Mouse (Mus musculus): Measurements from ENCODE around the gene Ptpn23. TPM values are rescaled to one million over a fixed set of nuclear protein-coding genes. Genes with fewer than 3 reads are reported as not detected.

Ptpn23 gene
- total RNA-seq (2018; cell fraction: chromatin; rRNA removed), result 100 to 1,000 TPM; 113 to 842 (median 230) TPM
- total RNA-seq (2018; cell fraction: cytosol; rRNA removed), result 100 to 1,000 TPM in 2 of 26 experiments, 10 to 100 TPM in 24; 29.9 to 104 (median 40.6) TPM
- 100 to 1,000 TPM in 21 of 26 experiments, 10 to 100 TPM in 5; 68.1 to 507 (median 172) TPM for total RNA-seq (2018; cell fraction: nucleus; rRNA removed)
- polyA plus RNA-seq (2018), result 24.2 to 31.4 TPM (median 26.4 TPM) in 3 replicates

GRCm38 (mm10) chr9:110408099-110408773, at the start of gene Ptpn23:
Ptpn23 (minus strand) TSS chr9:110408213.
- Histone ChIP-seq H3K27ac (peak within 1 kb of the TSS; percentile 79), H3K4me3 (ENCODE audit: inconsistent target) (peak within 1 kb of the TSS; percentile 98), H3K79me2 (ENCODE audit: inconsistent target) (peaks cover 46% of the 10 kb centered on the region), H3K36me3 (ENCODE audit: inconsistent target) (no peaks in the 10 kb centered on the region)
- under 1% methylated on average over 39 of the region's 39 CpGs for WGBS (ENCODE audit: missing documents)

GRCm38 (mm10) chr9:110452523-110452922, 44.5 kb upstream of the Ptpn23 start:
- Histone ChIP-seq H3K27ac (peak overlapping the region; percentile 48), H3K36me3 (ENCODE audit: inconsistent target) (peaks cover 22% of the 10 kb centered on the region; the same call in 1 of the 2 replicates), H3K4me3 (ENCODE audit: inconsistent target) (no peak overlapping the region), H3K79me2 (ENCODE audit: inconsistent target) (peaks cover 17% of the 10 kb centered on the region; the same call in 1 of the 2 replicates)
- WGBS (ENCODE audit: missing documents), result 17% methylated on average over 2 of the region's 3 CpGs

GRCm38 (mm10) chr9:110448857-110449617, 41.0 kb upstream of the Ptpn23 start:
- 30% methylated on average over 7 of the region's 11 CpGs for WGBS (ENCODE audit: missing documents)
- no peaks in the 10 kb centered on the region for H3K79me2 ChIP-seq (ENCODE audit: inconsistent target)
- H3K4me3 ChIP-seq (ENCODE audit: inconsistent target), result no peak overlapping the region
- no peak overlapping the region for H3K27ac ChIP-seq
- H3K36me3 ChIP-seq (ENCODE audit: inconsistent target), result peaks cover 40% of the 10 kb centered on the region; the same call in 1 of the 2 replicates

GRCm38 (mm10) chr9:110448356-110448755, 40.3 kb upstream of the Ptpn23 start:
- no peaks in the 10 kb centered on the region for H3K79me2 ChIP-seq (ENCODE audit: inconsistent target)
- 87% methylated on average over 15 of the region's 15 CpGs for WGBS (ENCODE audit: missing documents)
- H3K4me3 ChIP-seq (ENCODE audit: inconsistent target), result no peak overlapping the region
- peaks cover 47% of the 10 kb centered on the region; the same call in 1 of the 2 replicates for H3K36me3 ChIP-seq (ENCODE audit: inconsistent target)
- no peak overlapping the region for H3K27ac ChIP-seq

- H3K27ac ChIP-seq, result no peak overlapping the region
- H3K4me3 ChIP-seq (ENCODE audit: inconsistent target), result no peak overlapping the region
- WGBS (ENCODE audit: missing documents), result 32% methylated on average over 6 of the region's 6 CpGs
Observed at GRCm38 (mm10) chr9:110440559-110440958, 32.5 kb upstream of the Ptpn23 start.

GRCm38 (mm10) chr9:110440049-110440448, 32.0 kb upstream of the Ptpn23 start:
- Histone ChIP-seq H3K36me3 (ENCODE audit: inconsistent target) (peaks cover 58% of the 10 kb centered on the region), H3K4me3 (ENCODE audit: inconsistent target) (no peak overlapping the region), H3K79me2 (ENCODE audit: inconsistent target) (no peaks in the 10 kb centered on the region), H3K27ac (no peak overlapping the region)
- WGBS (ENCODE audit: missing documents), result 60% methylated on average over 2 of the region's 5 CpGs

More at GRCm38 (mm10) chr9:110440559-110440958, 32.5 kb upstream of the Ptpn23 start:
- H3K79me2 ChIP-seq (ENCODE audit: inconsistent target), result no peaks in the 10 kb centered on the region
- peaks cover 53% of the 10 kb centered on the region; the same call in 1 of the 2 replicates for H3K36me3 ChIP-seq (ENCODE audit: inconsistent target)

- Histone ChIP-seq H3K4me3 (ENCODE audit: inconsistent target) (no peak overlapping the region), H3K27ac (no peak overlapping the region), H3K36me3 (ENCODE audit: inconsistent target) (peaks cover 75% of the 10 kb centered on the region), H3K79me2 (ENCODE audit: inconsistent target) (no peaks in the 10 kb centered on the region)
- WGBS (ENCODE audit: missing documents), result 94% methylated on average over 11 of the region's 11 CpGs
Observed at GRCm38 (mm10) chr9:110436041-110436440, 28.0 kb upstream of the Ptpn23 start.

- 100% methylated on average over 2 of the region's 2 CpGs for WGBS (ENCODE audit: missing documents)
Observed at GRCm38 (mm10) chr9:110433045-110433444, 25.0 kb upstream of the Ptpn23 start.

GRCm38 (mm10) chr9:110431241-110431640, 23.2 kb upstream of the Ptpn23 start:
- 96% methylated on average over 8 of the region's 8 CpGs for WGBS (ENCODE audit: missing documents)
- Histone ChIP-seq H3K79me2 (ENCODE audit: inconsistent target) (no peaks in the 10 kb centered on the region), H3K36me3 (ENCODE audit: inconsistent target) (peaks cover 78% of the 10 kb centered on the region), H3K4me3 (ENCODE audit: inconsistent target) (no peak overlapping the region), H3K27ac (no peak overlapping the region)

More at GRCm38 (mm10) chr9:110433045-110433444, 25.0 kb upstream of the Ptpn23 start:
- Histone ChIP-seq H3K4me3 (ENCODE audit: inconsistent target) (no peak overlapping the region), H3K79me2 (ENCODE audit: inconsistent target) (no peaks in the 10 kb centered on the region), H3K36me3 (ENCODE audit: inconsistent target) (peaks cover 91% of the 10 kb centered on the region), H3K27ac (no peak overlapping the region)

- H3K4me3 ChIP-seq (ENCODE audit: inconsistent target), result no peak within 1 kb of the TSS
- no peaks in the 10 kb centered on the region for H3K79me2 ChIP-seq (ENCODE audit: inconsistent target)
- WGBS (ENCODE audit: missing documents), result 82% methylated on average over 12 of the region's 12 CpGs
- H3K36me3 ChIP-seq (ENCODE audit: inconsistent target), result no peaks in the 10 kb centered on the region
- H3K27ac ChIP-seq, result no peak within 1 kb of the TSS
Observed at GRCm38 (mm10) chr9:110419511-110420112, 11.6 kb upstream of the Ptpn23 start, which contains the start of gene Ngp. Ngp (plus strand) TSS chr9:110419747.

GRCm38 (mm10) chr9:110413785-110414184, 5.8 kb upstream of the Ptpn23 start:
- Histone ChIP-seq H3K36me3 (ENCODE audit: inconsistent target) (no peaks in the 10 kb centered on the region), H3K4me3 (ENCODE audit: inconsistent target) (no peak overlapping the region), H3K27ac (no peak overlapping the region), H3K79me2 (ENCODE audit: inconsistent target) (no peaks in the 10 kb centered on the region)
- 50% methylated on average over 7 of the region's 9 CpGs for WGBS (ENCODE audit: missing documents)

- H3K4me3 ChIP-seq (ENCODE audit: inconsistent target), result no peak overlapping the region
- no peaks in the 10 kb centered on the region; the same call in 1 of the 2 replicates for H3K79me2 ChIP-seq (ENCODE audit: inconsistent target)
- no peak overlapping the region for H3K27ac ChIP-seq
- no peaks in the 10 kb centered on the region for H3K36me3 ChIP-seq (ENCODE audit: inconsistent target)
- WGBS (ENCODE audit: missing documents), result 84% methylated on average over 3 of the region's 7 CpGs
Observed at GRCm38 (mm10) chr9:110412926-110413325, 4.9 kb upstream of the Ptpn23 start.

- no peak overlapping the region for H3K4me3 ChIP-seq (ENCODE audit: inconsistent target)
Observed at GRCm38 (mm10) chr9:110410908-110411887, 3.2 kb upstream of the Ptpn23 start.

More at GRCm38 (mm10) chr9:110410908-110411887, 3.2 kb upstream of the Ptpn23 start:
- Histone ChIP-seq H3K79me2 (ENCODE audit: inconsistent target) (peaks cover 17% of the 10 kb centered on the region), H3K27ac (no peak overlapping the region), H3K36me3 (ENCODE audit: inconsistent target) (no peaks in the 10 kb centered on the region)
- WGBS (ENCODE audit: missing documents), result 37% methylated on average over 6 of the region's 6 CpGs
